Mouse (Mus musculus): ENCODE measurements around the gene Cpn1.

Gene Cpn1

GRCm38 (mm10) chr19:43939769-43940689 lies 46.3 kb downstream of the Cpn1 start, which contains the start of gene Dnmbp:
Gene Dnmbp (minus strand): TSS chr19:43940191.
- peak; percentile 71 for DNase-seq (ENCODE audit: low read depth, low spot score)

GRCm38 (mm10) chr19:43939171-43939768 lies 47.1 kb downstream of the Cpn1 start:
- DNase-seq (ENCODE audit: low read depth, low spot score) = peak; percentile 58

GRCm38 (mm10) chr19:43938355-43938754 lies 48.0 kb downstream of the Cpn1 start:
- DNase-seq (ENCODE audit: low read depth, low spot score) = peak; percentile 31

- DNase-seq (ENCODE audit: low read depth, low spot score) = no peak
These were observed 55.4 kb downstream of the Cpn1 start for GRCm38 (mm10) chr19:43930926-43931325.

- no peak for DNase-seq (ENCODE audit: low read depth, low spot score)
These were observed 56.0 kb downstream of the Cpn1 start for GRCm38 (mm10) chr19:43930366-43930765.

GRCm38 (mm10) chr19:43929869-43930268 lies 56.5 kb downstream of the Cpn1 start:
- no peak for DNase-seq (ENCODE audit: low read depth, low spot score)

- no peak for DNase-seq (ENCODE audit: low read depth, low spot score)
These were observed 58.4 kb downstream of the Cpn1 start for GRCm38 (mm10) chr19:43927967-43928366.

- no peak for DNase-seq (ENCODE audit: low read depth, low spot score)
These were observed 59.3 kb downstream of the Cpn1 start for GRCm38 (mm10) chr19:43927057-43927456.

- peak; percentile 31 for DNase-seq (ENCODE audit: low read depth, low spot score)
These were observed 60.0 kb downstream of the Cpn1 start for GRCm38 (mm10) chr19:43926141-43926987.

GRCm38 (mm10) chr19:43924361-43924760 lies 62.0 kb downstream of the Cpn1 start:
- no peak for DNase-seq (ENCODE audit: low read depth, low spot score)

- no peak for DNase-seq (ENCODE audit: low read depth, low spot score)
These were observed 63.4 kb downstream of the Cpn1 start for GRCm38 (mm10) chr19:43922963-43923362.

GRCm38 (mm10) chr19:43921410-43921809 lies 64.9 kb downstream of the Cpn1 start:
- no peak for DNase-seq (ENCODE audit: low read depth, low spot score)

- no peak for DNase-seq (ENCODE audit: low read depth, low spot score)
These were observed 65.7 kb downstream of the Cpn1 start for GRCm38 (mm10) chr19:43920453-43921300.

- DNase-seq (ENCODE audit: low read depth, low spot score) = peak; percentile 27
These were observed 66.5 kb downstream of the Cpn1 start for GRCm38 (mm10) chr19:43919841-43920240.

GRCm38 (mm10) chr19:43918834-43919233 lies 67.5 kb downstream of the Cpn1 start:
- DNase-seq (ENCODE audit: low read depth, low spot score) = peak; percentile 63

- DNase-seq (ENCODE audit: low read depth, low spot score) = peak; percentile 37
These were observed 68.6 kb downstream of the Cpn1 start for GRCm38 (mm10) chr19:43917763-43918162.

GRCm38 (mm10) chr19:43917406-43917691 lies 69.0 kb downstream of the Cpn1 start:
- DNase-seq (ENCODE audit: low read depth, low spot score) = peak; percentile 31

- peak; percentile 100 for DNase-seq (ENCODE audit: low read depth, low spot score)
These were observed 69.6 kb downstream of the Cpn1 start for GRCm38 (mm10) chr19:43916586-43917405.

GRCm38 (mm10) chr19:43915431-43915830 lies 70.9 kb downstream of the Cpn1 start:
- peak; percentile 70 for DNase-seq (ENCODE audit: low read depth, low spot score)

- peak; percentile 40 for DNase-seq (ENCODE audit: low read depth, low spot score)
These were observed 71.4 kb downstream of the Cpn1 start for GRCm38 (mm10) chr19:43914986-43915385.
